Mouse (Mus musculus) liver, embryonic 14.5 days (tissue): ENCODE measurements around the gene Vax1. TPM values are rescaled to one million over a fixed set of nuclear protein-coding genes. Genes with fewer than 3 reads are reported as not detected.
A peak's percentile ranks its signal among the peaks of the same experiment; 100 is the strongest.

Experiments used
- ATAC-seq: fragments of 200-750 bp; cut with Nextera tagmentation; 2 replicates; pipeline ENCODE4 v1.8.0; 2017; ENCODE audit warnings: moderate number of reproducible peaks, mild to moderate bottlenecking, moderate library complexity; ENCODE audit not compliant: insufficient read depth
- DNase-seq, 3 experiments: peaks; one replicate each; pipeline ENCODE4 v3.0.0-alpha.2; 2012 to 2013; ENCODE audit warnings: low read depth in 3 of 3, low spot score in 3 of 3
- H3K27ac ChIP-seq: fragments of 300-500 bp; sonication (generic); 2 replicates; pipeline ENCODE4 v1.5.1; 2014; ENCODE audit warnings: moderate library complexity, mild to moderate bottlenecking, control low read depth, inconsistent platforms
- H3K27me3 ChIP-seq: fragments of 300-500 bp; sonication (generic); 2 replicates; pipeline ENCODE4 v1.6.1; 2014; ENCODE audit warnings: mild to moderate bottlenecking, low read length, moderate library complexity; ENCODE audit not compliant: control insufficient read depth, insufficient read depth
- H3K36me3 ChIP-seq: fragments of 300-500 bp; sonication (generic); replicated peaks from 2 replicates; pipeline ENCODE4 v1.6.1; 2014; ENCODE audit warnings: low read depth; ENCODE audit not compliant: control insufficient read depth, insufficient read depth
- H3K4me1 ChIP-seq, 2 experiments: fragments of 200-500 bp in 1 of 2; fragments of 300-500 bp in 1 of 2; sonication (generic) in 1 of 2; replicated peaks; 2 replicates each; pipeline ENCODE4 v1.6.1; 2012 to 2014; ENCODE audit warnings: antibody characterized with exemption in 1 of 2, inconsistent platforms in 1 of 2, low read length in 1 of 2; ENCODE audit not compliant: control insufficient read depth in 2 of 2, insufficient read depth in 2 of 2
- H3K4me2 ChIP-seq: fragments of 300-500 bp; sonication (generic); 2 replicates; pipeline ENCODE4 v1.6.1; 2014; ENCODE audit warnings: low read depth, mild to moderate bottlenecking, control low read depth, moderate library complexity
- H3K4me3 ChIP-seq, 2 experiments: fragments of 200-500 bp in 1 of 2; fragments of 300-500 bp in 1 of 2; sonication (generic) in 1 of 2; 2 replicates each; pipeline ENCODE4 v1.5.1; 2012 to 2014; ENCODE audit warnings: low read depth in 2 of 2, low read length in 2 of 2, mild to moderate bottlenecking in 2 of 2, control low read depth in 1 of 2, inconsistent platforms in 1 of 2, moderate library complexity in 1 of 2; ENCODE audit not compliant: insufficient read depth in 1 of 2
- H3K9ac ChIP-seq: fragments of 300-500 bp; sonication (generic); replicated peaks from 2 replicates; pipeline ENCODE4 v1.6.1; 2014; ENCODE audit warnings: mild to moderate bottlenecking, control low read depth, moderate library complexity
- H3K9me3 ChIP-seq: fragments of 300-500 bp; sonication (generic); 2 replicates; pipeline ENCODE4 v1.6.1; 2016; ENCODE audit warnings: low read length, mixed read lengths; ENCODE audit not compliant: control insufficient read depth
- CTCF ChIP-seq: IDR thresholded peaks from 2 replicates; pipeline ENCODE4 v1.5.1; 2016; ENCODE audit warnings: antibody characterized with exemption, low read depth, control low read depth
- EP300 ChIP-seq: IDR thresholded peaks from 2 replicates; pipeline ENCODE4 v1.6.1; 2016; ENCODE audit warnings: antibody characterized with exemption, low read depth
- WGBS: fragments of 180-500 bp; shearing (Covaris S2); extraction: QIAGEN DNeasy Blood & Tissue Kit; methylation state at CpG from one replicate; pipeline ENCODE4 v1.1.7; 2014; ENCODE audit not compliant: insufficient replicate concordance; 5-methylcytosine and 5-hydroxymethylcytosine counted together
- polyA plus RNA-seq, 2 experiments: library from polyadenylated mRNA; depleted of rRNA in 1 of 2; stranded (reverse) in 1 of 2; unstranded in 1 of 2; fragments of >200 nt; fragmentation: Nextera tagmentation in 1 of 2; extraction: Ambion mirVana in 1 of 2; gene quantifications; 2 replicates each; pipeline versions ENCODE4 v1.2.1 to v1.2.3; 2012 to 2014

Gene Vax1
- polyA plus RNA-seq (2012; rRNA removed) (not detected in 2 replicates), polyA plus RNA-seq (2014; fragmentation: Nextera tagmentation; extraction: Ambion mirVana) (not detected in 2 replicates)

- ATAC-seq: no peak
- no peak within 1 kb of the TSS for H3K4me3 ChIP-seq
Observed at GRCm38 (mm10) chr19:59169936-59170765, at the start of gene Vax1. TSS of gene Vax1 (minus strand) at chr19:59170056.

GRCm38 (mm10) chr19:59218991-59219390, 49.1 kb upstream of the Vax1 start, which contains the start of gene Kcnk18:
TSS of gene Kcnk18 (plus strand) at chr19:59219214.
- no peak within 1 kb of the TSS for H3K27ac ChIP-seq
- no peak within 1 kb of the TSS for H3K4me3 ChIP-seq
- 75% methylated on average over 8 of the region's 8 CpGs for WGBS
- no peaks in the 10 kb centered on the region for H3K36me3 ChIP-seq
- no peaks in the 10 kb centered on the region for H3K27me3 ChIP-seq
- H3K4me2 ChIP-seq: no peak within 1 kb of the TSS
- no peaks in the 10 kb centered on the region for H3K4me1 ChIP-seq
- H3K9ac ChIP-seq: no peak within 1 kb of the TSS
- H3K9me3 ChIP-seq: no peaks in the 10 kb centered on the region
- ATAC-seq: no peak
- no peak for DNase-seq
- TF ChIP-seq CTCF (no peak), EP300 (no peak)

More at GRCm38 (mm10) chr19:59169936-59170765, at the start of gene Vax1:
- TF ChIP-seq EP300 (no peak), CTCF (no peak)
- H3K9me3 ChIP-seq: no peaks in the 10 kb centered on the region
- no peaks in the 10 kb centered on the region for H3K4me1 ChIP-seq
- H3K27me3 ChIP-seq: peaks cover 94% of the 10 kb centered on the region
- H3K4me2 ChIP-seq: no peak within 1 kb of the TSS
- H3K9ac ChIP-seq: no peak within 1 kb of the TSS
- H3K27ac ChIP-seq: no peak within 1 kb of the TSS
- no peak for DNase-seq
- H3K36me3 ChIP-seq: no peaks in the 10 kb centered on the region
- WGBS: under 1% methylated on average over 54 of the region's 54 CpGs

GRCm38 (mm10) chr19:59216891-59217290, 47.0 kb upstream of the Vax1 start:
- no peak for DNase-seq
- H3K27me3 ChIP-seq: no peaks in the 10 kb centered on the region
- H3K4me3 ChIP-seq: no peak overlapping the region
- no peak overlapping the region for H3K4me2 ChIP-seq
- no peaks in the 10 kb centered on the region for H3K4me1 ChIP-seq
- WGBS: 56% methylated on average over 3 of the region's 3 CpGs
- no peak overlapping the region for H3K9ac ChIP-seq
- H3K36me3 ChIP-seq: no peaks in the 10 kb centered on the region
- ATAC-seq: no peak
- H3K27ac ChIP-seq: no peak overlapping the region
- no peak for TF ChIP-seq EP300
- no peak for TF ChIP-seq CTCF
- no peaks in the 10 kb centered on the region for H3K9me3 ChIP-seq

- Histone ChIP-seq H3K4me1 (no peaks in the 10 kb centered on the region), H3K4me2 (no peak overlapping the region), H3K36me3 (no peaks in the 10 kb centered on the region), H3K9ac (no peak overlapping the region), H3K4me3 (no peak overlapping the region), H3K27me3 (no peaks in the 10 kb centered on the region), H3K9me3 (no peaks in the 10 kb centered on the region), H3K27ac (no peak overlapping the region)
- no peak for TF ChIP-seq CTCF
- no peak for TF ChIP-seq EP300
- 33% methylated on average over 2 of the region's 2 CpGs for WGBS
- DNase-seq: no peak
- no peak for ATAC-seq
Observed at GRCm38 (mm10) chr19:59208986-59209385, 39.1 kb upstream of the Vax1 start.

- no peak overlapping the region for H3K4me3 ChIP-seq
- H3K4me1 ChIP-seq: no peaks in the 10 kb centered on the region
- no peaks in the 10 kb centered on the region for H3K27me3 ChIP-seq
- no peaks in the 10 kb centered on the region for H3K9me3 ChIP-seq
- no peak overlapping the region for H3K27ac ChIP-seq
- TF ChIP-seq CTCF (peak; percentile 81), EP300 (no peak)
- ATAC-seq: no peak
- peak; percentile 17 to 35 (median 18) for DNase-seq
- H3K9ac ChIP-seq: no peak overlapping the region
- H3K36me3 ChIP-seq: no peaks in the 10 kb centered on the region
- WGBS: 27% methylated on average over 5 of the region's 5 CpGs
- H3K4me2 ChIP-seq: no peak overlapping the region
Observed at GRCm38 (mm10) chr19:59208475-59208874, 38.6 kb upstream of the Vax1 start.
